Mouse (Mus musculus) cerebellum, adult 18-20 months (tissue): Measurements from ENCODE around the gene Zfp683.
A peak's percentile ranks its signal among the peaks of the same experiment; 100 is the strongest.

Experiments used
- DNase-seq, 2 experiments: peaks; one replicate each; pipeline ENCODE4 v3.0.0; 2021

The Zfp683 gene

DNA sequence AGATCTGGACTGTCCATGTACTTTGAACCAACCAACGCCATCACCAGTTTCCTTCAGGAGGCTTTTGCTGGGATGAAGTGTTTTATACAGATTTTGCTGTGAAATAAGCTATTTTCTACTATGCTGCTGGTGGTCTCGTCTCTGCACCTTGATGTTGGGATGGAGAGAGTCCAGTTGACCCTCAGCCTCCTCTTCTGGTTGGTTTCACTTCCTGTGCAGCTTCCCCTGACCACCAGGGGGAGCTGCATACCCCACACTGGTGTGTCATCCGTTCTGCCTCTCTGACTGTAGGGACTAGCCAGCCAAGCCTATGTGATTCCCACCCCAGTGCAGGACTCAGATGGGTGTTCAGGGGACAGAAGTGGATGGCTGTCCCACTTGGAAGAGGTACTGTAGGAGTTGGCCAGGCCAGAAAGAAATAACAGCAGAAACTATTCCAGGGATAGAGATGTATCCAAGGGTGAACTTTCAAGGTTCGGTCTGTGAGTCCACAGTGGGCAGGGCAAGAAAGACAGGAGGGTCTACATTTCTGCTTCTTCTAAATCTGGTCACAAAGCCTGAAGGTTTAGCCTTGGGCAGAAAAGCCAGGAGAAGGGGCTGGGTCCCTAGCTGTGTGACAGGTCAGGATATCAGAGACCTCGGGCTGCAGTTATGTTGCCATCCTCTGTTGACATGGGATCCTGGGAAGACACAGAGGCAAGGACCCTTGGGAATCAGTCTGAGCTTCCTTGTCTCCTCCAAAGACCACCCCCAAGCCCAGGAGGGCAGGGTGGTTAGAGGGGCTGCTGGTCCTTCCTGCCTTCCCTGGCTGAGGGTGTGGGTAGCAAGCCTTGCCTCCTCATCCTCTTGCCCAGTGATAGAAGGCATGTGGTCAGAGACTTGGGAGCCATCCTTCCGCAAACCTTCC is 39.0 kb downstream of the Zfp683 start:
- DNase-seq: peak; percentile 22 to 50

DNA sequence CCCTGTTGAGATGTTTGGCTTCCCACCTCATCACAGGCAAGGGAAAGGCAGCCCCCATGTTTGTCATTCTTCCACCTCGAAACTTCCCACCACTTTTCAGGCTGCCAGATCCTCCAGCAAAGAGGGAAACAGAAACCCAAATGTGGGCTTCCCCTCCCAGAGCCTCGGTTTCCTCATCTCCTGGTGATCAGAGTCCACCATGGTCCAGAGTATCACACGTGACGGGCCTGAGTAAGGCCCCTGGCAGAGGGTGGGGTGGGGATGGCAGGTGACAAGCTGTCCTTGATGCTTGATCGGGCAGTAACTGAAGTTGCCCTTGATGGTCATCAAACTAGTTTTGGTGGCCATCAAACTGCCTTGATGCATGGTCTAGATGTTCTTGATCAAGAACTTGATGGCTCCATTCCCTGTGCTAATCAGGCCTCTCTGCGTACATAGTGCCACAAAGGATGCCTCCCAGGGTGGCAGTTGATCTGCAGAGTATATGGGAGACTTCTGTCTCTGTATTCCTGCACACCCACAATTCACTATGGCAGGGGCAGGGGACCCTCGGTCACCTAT is 40.4 kb downstream of the Zfp683 start:
- no peak for DNase-seq

DNA sequence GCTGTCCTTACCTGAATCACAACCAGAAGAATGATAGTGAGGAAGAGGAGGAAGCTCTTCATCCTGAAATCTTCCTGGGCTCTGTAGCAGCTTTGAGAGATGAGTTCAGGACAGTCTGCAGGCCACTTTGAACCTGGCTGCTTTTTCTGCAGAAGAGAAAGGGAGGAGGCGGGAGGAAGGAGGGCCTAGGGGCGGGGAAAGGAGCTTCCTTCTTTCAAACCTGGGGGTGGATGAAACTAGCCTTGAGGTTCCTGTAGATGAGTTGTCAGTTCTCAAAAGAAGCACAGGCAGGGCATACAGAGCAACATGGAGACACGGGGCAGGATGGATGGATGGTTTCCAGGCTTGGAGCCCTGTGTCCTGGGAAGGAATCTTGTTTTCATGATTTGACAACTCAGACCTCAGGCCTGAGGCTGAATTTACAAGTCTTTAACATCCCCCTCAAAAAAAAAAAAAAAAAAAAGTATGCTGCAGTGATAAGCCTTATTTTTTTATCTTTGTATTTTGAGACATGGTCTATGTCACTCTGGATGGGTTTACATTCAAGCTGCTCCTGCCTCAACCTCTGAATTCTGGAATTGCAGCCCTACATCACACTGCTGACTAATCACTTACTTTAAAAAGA is 41.4 kb downstream of the Zfp683 start, which contains the start of gene Cd52:
Cd52 (minus strand) TSS at position 160 of the 625 bp plus-strand sequence.
- no peak for DNase-seq

- no peak for DNase-seq
These were observed 42.5 kb downstream of the Zfp683 start for GRCm38 (mm10) chr4:134096120-134096519.

GRCm38 (mm10) chr4:134097015-134097608 is 43.5 kb downstream of the Zfp683 start:
- no peak for DNase-seq

GRCm38 (mm10) chr4:134098628-134099027 is 45.0 kb downstream of the Zfp683 start:
- DNase-seq: no peak

DNA sequence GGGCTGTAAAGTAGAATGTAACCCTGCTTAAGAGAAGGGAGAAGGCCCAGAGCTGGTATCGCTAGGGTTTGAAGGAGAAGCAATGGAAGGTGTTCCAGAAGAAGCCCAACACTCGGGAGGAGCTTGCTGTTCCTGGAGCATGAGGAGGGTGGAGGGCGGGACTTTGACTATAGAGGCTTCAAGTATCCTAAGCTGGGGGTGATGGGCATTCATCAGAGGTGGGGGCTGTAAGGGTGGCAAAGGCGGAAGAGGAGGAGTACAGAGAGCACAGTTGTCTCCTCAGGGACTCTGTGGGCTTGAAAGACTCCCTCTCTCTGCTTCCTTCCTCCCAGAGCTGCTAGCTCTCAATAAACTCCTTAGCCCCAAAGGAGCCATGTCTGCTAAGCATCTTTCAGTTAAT is 46.6 kb downstream of the Zfp683 start:
- no peak for DNase-seq

DNA sequence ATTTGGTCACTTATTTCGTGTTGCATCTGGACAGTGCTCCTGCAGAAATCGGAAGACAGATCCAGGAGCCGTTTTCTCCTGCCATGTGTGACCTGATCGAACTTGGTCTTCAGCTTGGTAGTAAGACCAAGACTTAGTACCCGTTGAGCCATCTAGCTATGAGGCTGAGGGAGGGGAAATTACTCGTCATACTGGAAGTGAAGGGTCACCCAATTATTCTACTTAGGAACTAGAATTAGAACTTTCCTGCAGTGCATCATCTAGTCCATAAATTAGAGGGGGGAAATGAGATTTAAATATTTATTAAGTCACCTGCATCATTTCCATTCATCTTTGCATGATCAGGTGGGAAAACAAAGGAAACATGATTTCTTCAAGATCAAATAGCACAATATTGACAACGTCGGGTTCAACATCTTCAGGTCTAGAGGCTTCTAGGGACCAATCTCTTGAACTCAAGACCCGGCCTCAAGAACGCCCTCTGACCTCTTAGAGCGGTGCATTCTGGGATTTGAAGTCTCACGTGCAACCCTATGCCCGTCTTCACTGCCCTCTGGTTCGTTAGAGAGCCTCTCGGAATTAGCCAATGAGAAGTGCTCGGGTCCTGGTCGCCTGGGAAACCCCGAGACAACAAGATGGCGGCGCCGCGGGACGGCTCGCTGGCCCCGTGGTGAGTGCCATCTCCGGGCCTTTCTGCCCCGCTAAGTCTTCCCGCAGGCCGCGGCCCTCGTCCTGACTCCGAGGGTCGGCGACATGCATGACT is 48.5 kb downstream of the Zfp683 start, which contains the start of gene Ubxn11:
Ubxn11 (plus strand) TSS at position 592 of the 763 bp plus-strand sequence.
- DNase-seq: peak; percentile 90 to 96

DNA sequence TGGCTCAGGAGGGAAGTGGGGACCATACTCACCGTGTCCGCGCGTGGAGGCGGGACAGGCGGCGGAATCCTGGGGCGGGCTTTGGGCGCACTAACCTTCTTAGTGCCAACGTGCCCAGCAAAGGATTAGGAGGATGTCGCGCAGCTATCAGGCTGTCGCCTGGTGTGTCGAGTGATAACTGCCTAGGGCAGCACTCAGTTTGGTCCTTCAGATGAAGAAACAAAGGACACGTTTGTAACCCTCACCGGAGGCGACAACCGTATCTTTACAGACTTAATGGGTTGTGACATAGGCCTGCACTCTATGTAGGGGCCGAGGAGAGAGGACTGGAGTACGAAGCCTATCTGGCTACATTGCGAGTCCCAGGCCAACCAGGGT is 49.1 kb downstream of the Zfp683 start:
- no peak for DNase-seq

GRCm38 (mm10) chr4:134106105-134106504 is 52.5 kb downstream of the Zfp683 start:
- no peak for DNase-seq

DNA sequence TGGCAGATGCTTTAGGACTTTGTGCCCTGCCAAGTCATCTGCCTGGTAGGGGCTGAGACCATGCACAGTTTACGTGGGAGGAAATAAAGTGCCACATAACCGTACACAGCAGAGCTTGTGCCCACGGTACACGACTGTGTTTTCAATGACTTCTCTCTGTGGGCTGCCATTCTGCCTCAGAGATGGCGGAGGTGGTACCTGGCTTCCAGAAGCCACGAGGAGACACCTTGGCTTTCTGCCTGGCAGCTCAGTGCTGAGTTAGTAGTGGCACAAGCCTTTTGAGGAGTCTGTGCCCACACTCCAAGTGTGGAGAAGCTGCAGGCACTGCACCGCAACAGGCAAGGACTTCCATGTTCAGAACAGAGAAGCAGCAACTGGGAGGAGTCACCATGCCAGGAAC is 54.1 kb downstream of the Zfp683 start:
- DNase-seq: no peak

- no peak for DNase-seq
These were observed 54.6 kb downstream of the Zfp683 start for GRCm38 (mm10) chr4:134108196-134108595.
